Mouse (Mus musculus) embryo, embryonic 10 days (tissue): ENCODE measurements around the gene Nyap2.
"Not testable (repeated sequence)": the region's sequence is repeated elsewhere in the genome, so short reads cannot be mapped to it uniquely, and the experiment has no call there.

Source experiments
- DNase-seq: peaks from one replicate; pipeline ENCODE4 v3.0.0-alpha.2; 2015; ENCODE audit warnings: low spot score

Gene Nyap2

GRCm38 (mm10) chr1:81180686-81181085 is 103.9 kb downstream of the Nyap2 start:
- DNase-seq = no peak

- DNase-seq = no peak
These were observed 132.8 kb downstream of the Nyap2 start for GRCm38 (mm10) chr1:81209536-81209935.

- no peak for DNase-seq
These were observed 134.7 kb downstream of the Nyap2 start for GRCm38 (mm10) chr1:81211491-81211890.

GRCm38 (mm10) chr1:81219790-81220189 is 143.0 kb downstream of the Nyap2 start:
- no peak for DNase-seq

GRCm38 (mm10) chr1:81231759-81232406 is 155.1 kb downstream of the Nyap2 start:
- DNase-seq = peak; percentile 46

GRCm38 (mm10) chr1:81232407-81232789 is 155.6 kb downstream of the Nyap2 start:
- DNase-seq = not testable (repeated sequence)

- no peak for DNase-seq
These were observed 171.9 kb downstream of the Nyap2 start for GRCm38 (mm10) chr1:81248447-81249205.

- no peak for DNase-seq
These were observed 173.3 kb downstream of the Nyap2 start for GRCm38 (mm10) chr1:81250068-81250467.

GRCm38 (mm10) chr1:81266441-81266840 is 189.7 kb downstream of the Nyap2 start:
- no peak for DNase-seq

- peak; percentile 12 for DNase-seq
These were observed 204.2 kb downstream of the Nyap2 start for GRCm38 (mm10) chr1:81280978-81281377.

GRCm38 (mm10) chr1:81285633-81286032 is 208.9 kb downstream of the Nyap2 start:
- DNase-seq = no peak

- peak; percentile 78 for DNase-seq
These were observed 210.3 kb downstream of the Nyap2 start for GRCm38 (mm10) chr1:81287088-81287487.

GRCm38 (mm10) chr1:81300735-81301134 is 224.0 kb downstream of the Nyap2 start:
- peak; percentile 71 for DNase-seq

GRCm38 (mm10) chr1:81301661-81302060 is 224.9 kb downstream of the Nyap2 start:
- peak; percentile 55 for DNase-seq

- DNase-seq = peak; percentile 11
These were observed 226.6 kb downstream of the Nyap2 start for GRCm38 (mm10) chr1:81303389-81303788.

GRCm38 (mm10) chr1:81307407-81307806 is 230.7 kb downstream of the Nyap2 start:
- peak; percentile 33 for DNase-seq

- DNase-seq = no peak
These were observed 231.2 kb downstream of the Nyap2 start for GRCm38 (mm10) chr1:81307934-81308333.

GRCm38 (mm10) chr1:81310087-81310626 is 233.4 kb downstream of the Nyap2 start:
- peak; percentile 84 for DNase-seq

- peak; percentile 81 for DNase-seq
These were observed 239.7 kb downstream of the Nyap2 start for GRCm38 (mm10) chr1:81316403-81316994.

GRCm38 (mm10) chr1:81316995-81317413 is 240.3 kb downstream of the Nyap2 start:
- no peak for DNase-seq

GRCm38 (mm10) chr1:81387722-81388121 is 311.0 kb downstream of the Nyap2 start:
- DNase-seq = no peak
